Mouse (Mus musculus): Measurements from ENCODE around the gene Gpc4.

DNA sequence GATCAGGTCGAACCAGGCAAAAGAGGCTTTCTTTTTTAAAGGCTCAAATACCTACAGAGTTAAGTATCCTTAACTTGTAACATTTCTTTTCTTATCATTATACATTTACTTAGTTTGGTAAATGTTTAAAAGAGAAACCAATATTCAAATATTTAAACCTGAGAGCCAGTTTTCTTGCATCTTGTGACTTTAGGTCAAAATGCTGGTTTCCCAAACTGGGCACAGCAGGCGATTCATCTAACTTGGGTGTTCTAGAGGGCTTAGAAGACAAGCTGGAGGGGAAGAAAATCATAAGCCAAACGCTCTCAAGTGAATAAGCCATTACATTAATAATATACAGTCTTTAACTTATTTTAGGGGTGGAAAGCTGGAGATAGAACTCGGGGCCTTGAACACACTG, 10.2 kb downstream of the Gpc4 start:
- no peak for TF ChIP-seq POLR2A (IDR thresholded peaks at IDR 0.05; ENCODE audit: insufficient read length, low read depth)
- no peak for TF ChIP-seq USF1 (IDR thresholded peaks at IDR 0.05; ENCODE audit: low read depth)
- no peak for TF ChIP-seq MAX (IDR thresholded peaks at IDR 0.05; ENCODE audit: low read depth)
- no peak for TF ChIP-seq POLR2AphosphoS2 (IDR thresholded peaks at IDR 0.05; ENCODE audit: insufficient read length, low read depth)
- TF ChIP-seq E2F4 (IDR thresholded peaks at IDR 0.05; ENCODE audit: insufficient read depth), result no peak
- no peak for TF ChIP-seq CEBPB (IDR thresholded peaks at IDR 0.05; ENCODE audit: insufficient read depth, poor library complexity, severe bottlenecking)
- no peak for TF ChIP-seq TCF3 (IDR thresholded peaks at IDR 0.05; ENCODE audit: insufficient read length, low read depth)
- no peak for TF ChIP-seq TCF12 (IDR thresholded peaks at IDR 0.05; ENCODE audit: insufficient read depth, poor library complexity, severe bottlenecking)
- TF ChIP-seq MYOG (IDR thresholded peaks at IDR 0.05; ENCODE audit: control insufficient read depth in 1 of 3, insufficient read depth in 1 of 3, insufficient read length in 2 of 3, low read depth in 2 of 3), result no peak
- no peak for TF ChIP-seq REST (IDR thresholded peaks at IDR 0.05; ENCODE audit: insufficient read depth, insufficient read length)
- TF ChIP-seq MYOD1 (IDR thresholded peaks at IDR 0.05; ENCODE audit: control insufficient read depth in 1 of 3, insufficient read length in 2 of 3, low read depth in 2 of 3), result no peak

Measured in myocyte (in vitro differentiated cells).